Mouse (Mus musculus): ENCODE measurements around the gene Yeats2. TPM values are rescaled to one million over a fixed set of nuclear protein-coding genes. Genes with fewer than 3 reads are reported as not detected.

Yeats2 gene
- polyA plus RNA-seq, 1 experiment from 2014 or later: 12.5 TPM

DNA sequence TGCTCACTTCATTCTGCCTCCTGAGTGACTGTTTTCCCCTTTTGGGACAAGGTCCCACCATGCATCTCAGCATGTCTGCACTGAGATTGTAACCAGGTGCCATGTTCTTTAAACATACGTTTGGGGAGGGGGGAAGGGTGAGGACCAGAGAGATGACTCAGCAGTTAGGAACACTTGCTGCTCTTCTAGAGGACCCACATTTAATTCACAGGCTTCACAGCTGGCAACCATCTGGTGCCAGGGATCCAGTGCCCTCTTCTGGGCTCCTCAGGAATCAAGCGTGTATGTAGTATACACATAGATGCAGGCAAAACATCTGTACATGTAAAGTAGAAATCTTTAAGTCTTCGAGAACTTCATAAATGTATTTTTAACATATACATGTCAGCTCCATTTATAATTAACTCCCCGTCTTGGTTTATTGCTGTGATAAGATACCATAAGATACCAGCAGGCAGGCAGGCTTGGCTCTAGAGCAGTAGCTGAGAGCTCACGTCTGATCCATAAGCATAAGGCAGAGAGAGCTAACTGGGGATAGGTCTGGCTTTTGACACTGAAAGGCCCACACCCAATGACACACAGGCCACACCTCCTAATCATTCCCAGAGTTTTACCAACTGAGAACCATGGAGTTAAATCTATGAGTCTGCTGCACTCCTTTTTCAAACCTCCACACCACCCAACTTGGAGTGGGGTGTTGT lies 58.8 kb downstream of the Yeats2 start:
- H3K27me3 ChIP-seq (ENCODE audit: insufficient read depth, low read length): no peaks in the 10 kb centered on the region
- WGBS: 84% methylated on average over 5 of the region's 5 CpGs
- no peak overlapping the region for H3K9ac ChIP-seq (ENCODE audit: low read depth, low read length)
- ATAC-seq (replicated peaks; ENCODE audit: low FRiP score, low read depth): no peak; the same call in 1 of the 2 replicates
- no peaks in the 10 kb centered on the region for H3K9me3 ChIP-seq (replicated peaks; ENCODE audit: low read length)
- no peak overlapping the region; the same call in 1 of the 2 replicates for H3K27ac ChIP-seq
- no peaks in the 10 kb centered on the region for H3K4me1 ChIP-seq (replicated peaks; ENCODE audit: insufficient read depth, low read length)
- TF ChIP-seq CTCF (IDR thresholded peaks at IDR 0.05; ENCODE audit: low read depth): 0 out of 2 replicates have a peak, but pooled peaks have one; percentile 20
- H3K4me2 ChIP-seq (ENCODE audit: low read length): no peak overlapping the region
- peaks cover 28% of the 10 kb centered on the region for H3K36me3 ChIP-seq (ENCODE audit: insufficient read depth, low read length)
- no peak for DNase-seq (ENCODE audit: low spot score)
- H3K4me3 ChIP-seq (replicated peaks; ENCODE audit: low read depth, low read length): no peak overlapping the region

DNA sequence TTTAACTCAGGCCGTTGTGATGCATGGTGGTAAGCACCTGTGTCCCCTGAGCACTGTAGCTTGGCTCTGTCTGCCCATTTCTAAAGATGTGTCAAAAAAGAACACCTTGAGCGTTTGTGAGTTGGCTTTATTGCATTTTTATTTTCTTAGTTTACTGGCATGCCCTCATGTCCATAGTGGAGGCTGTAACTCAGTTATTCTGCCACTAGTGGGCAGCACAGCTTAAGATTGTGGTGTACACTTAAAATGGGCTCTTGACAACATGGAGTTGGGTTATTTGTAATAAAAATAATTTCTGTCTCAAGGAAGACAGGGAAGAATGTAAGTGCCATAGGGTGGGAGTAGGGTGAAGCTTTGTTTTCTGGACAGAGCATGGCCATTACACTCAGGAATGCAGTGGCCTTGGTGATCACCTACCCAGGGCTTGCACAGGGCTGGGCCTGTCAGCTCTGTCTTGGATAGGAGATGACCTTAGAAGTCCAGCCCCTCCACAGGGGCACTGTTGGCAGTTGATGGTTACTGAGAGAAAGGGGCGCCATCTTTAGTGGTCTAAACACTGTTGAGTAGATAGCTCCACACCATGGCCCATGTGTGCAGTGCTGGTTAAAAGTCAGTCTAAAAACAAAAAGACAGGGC lies 72.8 kb downstream of the Yeats2 start:
- H3K9ac ChIP-seq (ENCODE audit: low read depth, low read length): no peak overlapping the region
- ATAC-seq (replicated peaks; ENCODE audit: low FRiP score, low read depth) (no peak), DNase-seq (ENCODE audit: low spot score) (peak; percentile 70)
- no peak overlapping the region for H3K27ac ChIP-seq
- 84% methylated on average over 3 of the region's 3 CpGs for WGBS
- no peak overlapping the region for H3K4me2 ChIP-seq (ENCODE audit: low read length)
- no peak overlapping the region for H3K4me3 ChIP-seq (replicated peaks; ENCODE audit: low read depth, low read length)
- peak; percentile 79 for TF ChIP-seq CTCF (IDR thresholded peaks at IDR 0.05; ENCODE audit: low read depth)
- no peaks in the 10 kb centered on the region for H3K9me3 ChIP-seq (replicated peaks; ENCODE audit: low read length)
- no peaks in the 10 kb centered on the region for H3K27me3 ChIP-seq (ENCODE audit: insufficient read depth, low read length)
- H3K4me1 ChIP-seq (replicated peaks; ENCODE audit: insufficient read depth, low read length): no peaks in the 10 kb centered on the region
- peaks cover 77% of the 10 kb centered on the region for H3K36me3 ChIP-seq (ENCODE audit: insufficient read depth, low read length)

DNA sequence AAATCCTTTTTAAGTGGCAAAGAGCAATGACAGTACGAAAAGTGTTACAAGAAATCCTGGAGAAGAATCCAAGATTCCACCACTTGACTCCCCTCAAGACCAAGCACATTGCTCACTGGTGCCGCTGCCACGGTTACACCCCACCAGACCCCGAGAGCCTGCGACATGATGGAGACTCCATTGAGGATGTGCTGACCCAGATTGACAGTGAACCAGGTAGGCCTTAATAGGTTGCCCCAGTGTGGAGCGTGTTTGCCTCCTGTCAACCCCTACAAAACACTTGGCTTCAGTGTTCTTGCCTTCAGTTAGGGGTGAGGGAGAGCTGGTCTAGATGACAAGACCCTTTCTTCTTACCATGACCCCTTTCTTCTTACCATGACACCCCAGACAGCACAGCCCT lies 81.9 kb downstream of the Yeats2 start:
- H3K9ac ChIP-seq (ENCODE audit: low read depth, low read length): no peak overlapping the region
- no peak overlapping the region for H3K27ac ChIP-seq
- no peak overlapping the region for H3K4me2 ChIP-seq (ENCODE audit: low read length)
- WGBS: 98% methylated on average over 6 of the region's 6 CpGs
- DNase-seq (ENCODE audit: low spot score) (no peak), ATAC-seq (replicated peaks; ENCODE audit: low FRiP score, low read depth) (no peak)
- no peaks in the 10 kb centered on the region for H3K4me1 ChIP-seq (replicated peaks; ENCODE audit: insufficient read depth, low read length)
- no peaks in the 10 kb centered on the region for H3K9me3 ChIP-seq (replicated peaks; ENCODE audit: low read length)
- no peaks in the 10 kb centered on the region for H3K27me3 ChIP-seq (ENCODE audit: insufficient read depth, low read length)
- H3K4me3 ChIP-seq (replicated peaks; ENCODE audit: low read depth, low read length): no peak overlapping the region
- H3K36me3 ChIP-seq (ENCODE audit: insufficient read depth, low read length): peaks cover 52% of the 10 kb centered on the region
- no peak for TF ChIP-seq CTCF (IDR thresholded peaks at IDR 0.05; ENCODE audit: low read depth)

DNA sequence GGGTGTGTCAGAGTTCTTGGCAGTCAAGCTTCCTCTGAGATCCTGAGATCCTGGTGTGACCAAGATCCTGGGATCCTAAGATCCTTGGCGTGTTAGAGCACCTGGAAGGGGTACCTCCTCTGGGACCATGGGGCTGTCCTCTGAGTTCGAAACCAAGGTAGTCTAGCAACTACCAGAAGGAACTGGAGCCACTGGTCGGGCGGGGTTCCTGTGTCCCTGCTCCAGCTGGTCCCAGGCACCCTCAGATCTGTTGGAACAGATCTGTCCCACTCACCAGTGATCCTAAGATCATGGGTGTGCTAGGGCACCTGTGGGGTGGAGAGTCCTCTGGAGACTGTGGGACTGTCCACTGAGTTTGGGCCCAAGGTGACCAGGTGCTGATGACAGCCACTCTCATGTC lies 85.8 kb downstream of the Yeats2 start:
- TF ChIP-seq CTCF (IDR thresholded peaks at IDR 0.05; ENCODE audit: low read depth): no peak
- no peak overlapping the region for H3K27ac ChIP-seq
- no peak for ATAC-seq (replicated peaks; ENCODE audit: low FRiP score, low read depth)
- no peak for DNase-seq (ENCODE audit: low spot score)
- no peaks in the 10 kb centered on the region for H3K27me3 ChIP-seq (ENCODE audit: insufficient read depth, low read length)
- peaks cover 61% of the 10 kb centered on the region for H3K36me3 ChIP-seq (ENCODE audit: insufficient read depth, low read length)
- WGBS: 94% methylated on average over 4 of the region's 4 CpGs
- no peak overlapping the region for H3K4me2 ChIP-seq (ENCODE audit: low read length)
- H3K4me1 ChIP-seq (replicated peaks; ENCODE audit: insufficient read depth, low read length): no peaks in the 10 kb centered on the region
- no peak overlapping the region for H3K9ac ChIP-seq (ENCODE audit: low read depth, low read length)
- H3K4me3 ChIP-seq (replicated peaks; ENCODE audit: low read depth, low read length): no peak overlapping the region
- no peaks in the 10 kb centered on the region for H3K9me3 ChIP-seq (replicated peaks; ENCODE audit: low read length)

DNA sequence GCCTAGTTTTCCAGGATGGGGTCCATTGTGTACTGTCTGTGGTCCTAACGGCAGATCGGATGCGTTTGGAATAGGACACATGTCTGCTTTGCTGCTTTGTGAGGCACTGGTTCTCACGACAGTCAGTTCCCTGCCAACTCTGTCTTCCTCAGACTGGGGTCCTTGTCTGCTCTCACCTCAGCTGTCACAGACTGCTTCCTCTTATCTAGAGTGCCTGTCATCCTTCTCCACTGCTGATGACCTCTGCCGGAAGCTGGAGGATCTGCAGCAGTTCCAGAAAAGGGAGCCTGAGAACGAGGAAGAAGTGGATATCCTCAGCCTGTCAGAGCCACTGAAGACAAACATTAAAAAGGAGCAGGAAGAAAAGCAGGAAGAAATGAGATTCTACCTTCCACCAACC lies 86.6 kb downstream of the Yeats2 start:
- Histone ChIP-seq H3K9ac (ENCODE audit: low read depth, low read length) (no peak overlapping the region), H3K27me3 (ENCODE audit: insufficient read depth, low read length) (no peaks in the 10 kb centered on the region), H3K9me3 (replicated peaks; ENCODE audit: low read length) (no peaks in the 10 kb centered on the region), H3K4me1 (replicated peaks; ENCODE audit: insufficient read depth, low read length) (no peaks in the 10 kb centered on the region), H3K27ac (no peak overlapping the region), H3K36me3 (ENCODE audit: insufficient read depth, low read length) (peaks cover 58% of the 10 kb centered on the region), H3K4me3 (replicated peaks; ENCODE audit: low read depth, low read length) (no peak overlapping the region), H3K4me2 (ENCODE audit: low read length) (no peak overlapping the region)
- no peak for DNase-seq (ENCODE audit: low spot score)
- WGBS: 75% methylated on average over 6 of the region's 6 CpGs
- no peak for ATAC-seq (replicated peaks; ENCODE audit: low FRiP score, low read depth)
- TF ChIP-seq CTCF (IDR thresholded peaks at IDR 0.05; ENCODE audit: low read depth): no peak

DNA sequence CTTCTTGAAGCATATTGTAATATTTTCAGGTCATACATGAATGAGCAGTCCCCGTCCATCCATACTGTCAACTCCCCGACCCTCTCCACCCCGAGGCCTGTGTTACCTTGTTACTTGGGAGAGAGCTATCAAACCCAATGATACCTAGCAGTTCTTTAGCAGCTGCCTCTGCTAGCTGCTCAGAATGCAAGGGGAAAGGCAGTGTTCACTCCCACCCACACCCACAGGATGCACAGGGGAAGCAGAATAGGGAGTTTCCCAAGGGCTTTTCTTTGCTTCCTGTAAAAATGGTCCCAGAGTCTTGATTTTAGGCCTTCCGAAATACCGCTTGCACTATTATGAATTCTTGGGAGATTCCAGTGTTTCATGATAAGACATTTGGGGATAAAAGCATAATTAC lies 87.3 kb downstream of the Yeats2 start:
- ATAC-seq (replicated peaks; ENCODE audit: low FRiP score, low read depth): no peak
- 93% methylated on average over 5 of the region's 5 CpGs for WGBS
- H3K27me3 ChIP-seq (ENCODE audit: insufficient read depth, low read length): no peaks in the 10 kb centered on the region
- no peak overlapping the region for H3K9ac ChIP-seq (ENCODE audit: low read depth, low read length)
- no peak for DNase-seq (ENCODE audit: low spot score)
- H3K9me3 ChIP-seq (replicated peaks; ENCODE audit: low read length): no peaks in the 10 kb centered on the region
- H3K36me3 ChIP-seq (ENCODE audit: insufficient read depth, low read length): peaks cover 51% of the 10 kb centered on the region
- TF ChIP-seq CTCF (IDR thresholded peaks at IDR 0.05; ENCODE audit: low read depth): no peak
- no peak overlapping the region for H3K4me2 ChIP-seq (ENCODE audit: low read length)
- H3K4me1 ChIP-seq (replicated peaks; ENCODE audit: insufficient read depth, low read length): no peaks in the 10 kb centered on the region
- no peak overlapping the region for H3K4me3 ChIP-seq (replicated peaks; ENCODE audit: low read depth, low read length)
- H3K27ac ChIP-seq: no peak overlapping the region

All from kidney, postnatal 0 days (tissue).